Mouse (Mus musculus): ENCODE measurements at regions not wholly inside any gene's neighbourhood (a gene's known extent, or its start where the extent isn't known, plus 50 kb on each side); places are given as distances from the start of the nearest gene placed in this dataset.

DNA sequence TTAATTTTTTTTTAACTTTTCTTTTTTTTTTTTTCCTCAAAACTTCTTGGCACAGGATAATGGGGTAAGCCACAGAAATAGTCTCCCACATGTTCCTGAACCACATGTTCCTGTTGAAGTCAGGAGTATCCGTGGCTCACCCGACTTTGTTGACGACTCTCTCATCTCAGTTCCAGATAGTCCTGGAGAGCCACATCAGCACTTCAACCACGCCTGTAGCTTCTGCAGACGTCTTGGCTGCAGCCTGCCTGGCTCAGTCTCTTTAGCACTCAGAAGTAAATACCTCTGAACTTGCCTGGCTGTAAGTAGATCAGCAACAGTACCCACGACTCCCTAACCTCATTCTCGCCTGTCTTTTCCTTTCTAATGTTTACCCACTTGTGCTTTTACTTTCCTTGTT lies 50.3 kb upstream of the Rapgef5 start:
- Histone ChIP-seq H3K9ac (ENCODE audit: low read depth, low read length, severe bottlenecking) (no peak overlapping the region), H3K9me3 (ENCODE audit: control insufficient read depth, low read length) (0 out of 2 replicates have a peak, but pooled peaks cover 3% of the 10 kb centered on the region), H3K36me3 (ENCODE audit: control insufficient read depth, insufficient read depth, low read length) (no peaks in the 10 kb centered on the region), H3K27ac (replicated peaks; ENCODE audit: low read depth, low read length) (no peak overlapping the region), H3K27me3 (ENCODE audit: control insufficient read depth, insufficient read depth, low read length) (no peaks in the 10 kb centered on the region), H3K4me3 (replicated peaks; ENCODE audit: low read length) (no peak overlapping the region), H3K4me1 (ENCODE audit: control insufficient read depth, insufficient read depth, low read length) (no peaks in the 10 kb centered on the region), H3K4me2 (replicated peaks; ENCODE audit: low read depth, low read length, severe bottlenecking) (no peak overlapping the region)
- ATAC-seq (ENCODE audit: low FRiP score, low read depth) (no peak), DNase-seq (ENCODE audit: low spot score) (no peak)
- 39% methylated on average over 7 of the region's 7 CpGs for WGBS
- no peak for TF ChIP-seq POLR2A (IDR thresholded peaks at IDR 0.05; ENCODE audit: borderline replicate concordance, extremely low read depth, insufficient read depth, insufficient read length)

Measured in limb, embryonic 14.5 days (tissue).